Mouse (Mus musculus): Measurements from ENCODE around the gene Plekha1.

GRCm38 (mm10) chr7:130847164-130847718, 18.3 kb upstream of the Plekha1 start:
- TF ChIP-seq CTCF (IDR thresholded peaks at IDR 0.05; ENCODE audit: extremely low read depth, insufficient read depth, low read length) (no peak), POLR2A (IDR thresholded peaks at IDR 0.05; ENCODE audit: extremely low read depth, insufficient read depth, low read length) (no peak)
